Mouse (Mus musculus) forebrain, embryonic 14.5 days (tissue): ENCODE data around the gene Crhbp. TPM values are rescaled to one million over a fixed set of nuclear protein-coding genes. Genes with fewer than 3 reads are reported as not detected.

Experiments
- ATAC-seq: fragments of 200-750 bp; cut with Nextera tagmentation; 2 replicates; pipeline ENCODE4 v1.8.0; 2017; ENCODE audit warnings: mild to moderate bottlenecking, moderate library complexity
- DNase-seq: peaks from one replicate; pipeline ENCODE4 v3.0.0-alpha.2; 2015; ENCODE audit warnings: low spot score
- H3K27ac ChIP-seq: fragments of 300-500 bp; sonication (generic); 2 replicates; pipeline ENCODE4 v1.5.1; 2014; ENCODE audit warnings: low read depth, mild to moderate bottlenecking, control low read depth, low read length, moderate library complexity
- H3K27me3 ChIP-seq: fragments of 300-500 bp; sonication (generic); replicated peaks from 2 replicates; pipeline ENCODE4 v1.6.1; 2014; ENCODE audit warnings: low read length, control low read depth, mixed read lengths; ENCODE audit not compliant: control insufficient read depth, insufficient read depth
- H3K36me3 ChIP-seq: fragments of 300-500 bp; sonication (generic); 2 replicates; pipeline ENCODE4 v1.6.1; 2014; ENCODE audit warnings: low read length, control low read depth; ENCODE audit not compliant: control insufficient read depth, insufficient read depth
- H3K4me1 ChIP-seq: fragments of 300-500 bp; sonication (generic); 2 replicates; pipeline ENCODE4 v1.6.1; 2014; ENCODE audit warnings: antibody characterized with exemption, low read length, control low read depth; ENCODE audit not compliant: control insufficient read depth, insufficient read depth
- H3K4me2 ChIP-seq: fragments of 300-500 bp; sonication (generic); 2 replicates; pipeline ENCODE4 v1.6.1; 2014; ENCODE audit warnings: mild to moderate bottlenecking, control low read depth, low read length
- H3K4me3 ChIP-seq: fragments of 300-500 bp; sonication (generic); 2 replicates; pipeline ENCODE4 v1.5.1; 2014; ENCODE audit warnings: low read depth, low read length, control low read depth
- H3K9ac ChIP-seq: fragments of 300-500 bp; sonication (generic); 2 replicates; pipeline ENCODE4 v1.6.1; 2014; ENCODE audit warnings: mild to moderate bottlenecking, low read length, control low read depth, moderate library complexity
- H3K9me3 ChIP-seq: fragments of 300-500 bp; sonication (generic); replicated peaks from 2 replicates; pipeline ENCODE4 v1.6.1; 2016; ENCODE audit warnings: low read length, control low read depth, mixed read lengths; ENCODE audit not compliant: control insufficient read depth
- WGBS: fragments of 180-500 bp; shearing (Covaris S2); extraction: QIAGEN DNeasy Blood & Tissue Kit; methylation state at CpG from one replicate; pipeline ENCODE4 v1.1.7; 2014; 5-methylcytosine and 5-hydroxymethylcytosine counted together
- polyA plus RNA-seq: library from polyadenylated mRNA; unstranded; fragments of >200 nt; fragmentation: Nextera tagmentation; extraction: Ambion mirVana; gene quantifications from 2 replicates; pipeline ENCODE4 v1.2.1, GENCODE M21; 2014

The Crhbp gene
- polyA plus RNA-seq, 1 experiment from 2014 or later: 1.1 TPM

- Histone ChIP-seq H3K4me1 (no peaks in the 10 kb centered on the region), H3K27ac (no peak overlapping the region), H3K9me3 (no peaks in the 10 kb centered on the region), H3K4me2 (peak overlapping the region; percentile 25; the same call in 1 of the 2 replicates), H3K27me3 (no peaks in the 10 kb centered on the region), H3K9ac (peak overlapping the region; percentile 22; the same call in 1 of the 2 replicates), H3K36me3 (no peaks in the 10 kb centered on the region), H3K4me3 (no peak overlapping the region)
- DNase-seq: peak; percentile 91
- ATAC-seq: peak; percentile 72
- 32% methylated on average over 24 of the region's 24 CpGs for WGBS
These were observed 54.6 kb downstream of the Crhbp start for GRCm38 (mm10) chr13:95389866-95390865.

- no peaks in the 10 kb centered on the region for H3K4me1 ChIP-seq
- no peak overlapping the region for H3K27ac ChIP-seq
- H3K4me3 ChIP-seq: no peak overlapping the region
- DNase-seq (no peak), ATAC-seq (no peak)
- H3K36me3 ChIP-seq: no peaks in the 10 kb centered on the region
- no peaks in the 10 kb centered on the region for H3K9me3 ChIP-seq
- 85% methylated on average over 5 of the region's 5 CpGs for WGBS
- no peak overlapping the region for H3K9ac ChIP-seq
- H3K27me3 ChIP-seq: no peaks in the 10 kb centered on the region
- H3K4me2 ChIP-seq: no peak overlapping the region
These were observed 56.5 kb downstream of the Crhbp start for GRCm38 (mm10) chr13:95388226-95388625.

GRCm38 (mm10) chr13:95382418-95382817 lies 62.3 kb downstream of the Crhbp start:
- Histone ChIP-seq H3K9me3 (no peaks in the 10 kb centered on the region), H3K4me1 (no peaks in the 10 kb centered on the region), H3K4me3 (no peak overlapping the region), H3K27ac (no peak overlapping the region), H3K36me3 (no peaks in the 10 kb centered on the region), H3K27me3 (no peaks in the 10 kb centered on the region), H3K4me2 (no peak overlapping the region), H3K9ac (no peak overlapping the region)
- ATAC-seq (no peak), DNase-seq (no peak)
- WGBS: 86% methylated on average over 5 of the region's 5 CpGs

Other genes with a start within 250 kb of the Crhbp start
- 3.6 and 5.2 TPM in 2 replicates for gene Pde8b, start 194.6 kb downstream of the Crhbp start, polyA plus RNA-seq
- gene Zbed3, start 121.3 kb downstream of the Crhbp start, polyA plus RNA-seq: 35.5 and 38.9 TPM in 2 replicates
- 38.0 and 40.3 TPM in 2 replicates for gene Aggf1, start 69.6 kb downstream of the Crhbp start, polyA plus RNA-seq
- gene S100z, start 33.8 kb upstream of the Crhbp start, polyA plus RNA-seq: not detected in 2 replicates
- gene F2rl1, start 80.3 kb upstream of the Crhbp start, polyA plus RNA-seq: 0.17 and 0.30 TPM in 2 replicates
- 76.2 and 80.5 TPM in 2 replicates for gene F2r, start 173.6 kb upstream of the Crhbp start, polyA plus RNA-seq